Mouse (Mus musculus) kidney, embryonic 14.5 days (tissue): Measurements from ENCODE around the gene Rtbdn. TPM values are rescaled to one million over a fixed set of nuclear protein-coding genes. Genes with fewer than 3 reads are reported as not detected.

ENCODE experiments used
- ATAC-seq: fragments of 200-750 bp; cut with Nextera tagmentation; 2 replicates; pipeline ENCODE4 v1.8.0; 2017; ENCODE audit warnings: moderate number of reproducible peaks, mild to moderate bottlenecking, moderate TSS enrichment, moderate library complexity; ENCODE audit not compliant: low FRiP score, low TSS enrichment
- H3K27ac ChIP-seq: fragments of 300-500 bp; sonication (generic); 2 replicates; pipeline ENCODE4 v1.5.1; 2014; ENCODE audit warnings: low read depth, mild to moderate bottlenecking, low read length, moderate library complexity, mixed read lengths
- H3K27me3 ChIP-seq: fragments of 300-500 bp; sonication (generic); 2 replicates; pipeline ENCODE4 v1.6.1; 2014; ENCODE audit warnings: mild to moderate bottlenecking, low read length; ENCODE audit not compliant: control insufficient read depth, insufficient read depth
- H3K36me3 ChIP-seq: fragments of 300-500 bp; sonication (generic); 2 replicates; pipeline ENCODE4 v1.6.1; 2014; ENCODE audit warnings: low read length, mixed read lengths; ENCODE audit not compliant: control insufficient read depth, insufficient read depth
- H3K4me1 ChIP-seq: fragments of 300-500 bp; sonication (generic); 2 replicates; pipeline ENCODE4 v1.6.1; 2014; ENCODE audit warnings: low read length, mixed read lengths; ENCODE audit not compliant: control insufficient read depth, insufficient read depth
- H3K4me2 ChIP-seq: fragments of 300-500 bp; sonication (generic); replicated peaks from 2 replicates; pipeline ENCODE4 v1.6.1; 2014; ENCODE audit warnings: low read depth, mild to moderate bottlenecking, low read length
- H3K4me3 ChIP-seq: fragments of 300-500 bp; sonication (generic); 2 replicates; pipeline ENCODE4 v1.5.1; 2014; ENCODE audit warnings: mild to moderate bottlenecking, low read length
- H3K9ac ChIP-seq: fragments of 300-500 bp; sonication (generic); 2 replicates; pipeline ENCODE4 v1.6.1; 2014; ENCODE audit warnings: low read depth, mild to moderate bottlenecking, low read length, moderate library complexity
- H3K9me3 ChIP-seq: fragments of 300-500 bp; sonication (generic); 2 replicates; pipeline ENCODE4 v1.6.1; 2016; ENCODE audit warnings: low read length; ENCODE audit not compliant: control insufficient read depth
- WGBS: fragments of 180-500 bp; shearing (Covaris S2); extraction: QIAGEN DNeasy Blood & Tissue Kit; methylation state at CpG from one replicate; pipeline ENCODE4 v1.1.7; 2014; 5-methylcytosine and 5-hydroxymethylcytosine counted together
- polyA plus RNA-seq: library from polyadenylated mRNA; unstranded; fragments of >200 nt; fragmentation: Nextera tagmentation; extraction: Ambion mirVana; gene quantifications from 2 replicates; pipeline ENCODE4 v1.2.1, GENCODE M21; 2014

Rtbdn gene
- polyA plus RNA-seq, 1 experiment from 2014 or later = not detected

- Histone ChIP-seq H3K4me3 (peak overlapping the region; percentile 48), H3K4me1 (peaks cover 47% of the 10 kb centered on the region)
These were observed 39.0 kb downstream of the Rtbdn start for GRCm38 (mm10) chr8:84985684-84986378.

GRCm38 (mm10) chr8:84986379-84986945 lies 39.7 kb downstream of the Rtbdn start:
- H3K27me3 ChIP-seq = no peaks in the 10 kb centered on the region
- H3K4me3 ChIP-seq = peak overlapping the region; percentile 48
- H3K27ac ChIP-seq = peak overlapping the region; percentile 74
- no peak for ATAC-seq
- H3K4me2 ChIP-seq = peak overlapping the region; percentile 96
- H3K9me3 ChIP-seq = no peaks in the 10 kb centered on the region
- H3K9ac ChIP-seq = peak overlapping the region; percentile 58; the same call in 1 of the 2 replicates
- H3K4me1 ChIP-seq = peaks cover 41% of the 10 kb centered on the region
- WGBS = 38% methylated on average over 8 of the region's 8 CpGs
- H3K36me3 ChIP-seq = no peaks in the 10 kb centered on the region

More at GRCm38 (mm10) chr8:84985684-84986378, 39.0 kb downstream of the Rtbdn start:
- H3K9ac ChIP-seq = peak overlapping the region; percentile 58
- H3K9me3 ChIP-seq = no peaks in the 10 kb centered on the region
- peak overlapping the region; percentile 74 for H3K27ac ChIP-seq
- H3K4me2 ChIP-seq = peak overlapping the region; percentile 96
- no peaks in the 10 kb centered on the region for H3K36me3 ChIP-seq
- under 1% methylated on average over 52 of the region's 53 CpGs for WGBS
- H3K27me3 ChIP-seq = no peaks in the 10 kb centered on the region
- peak; percentile 46 for ATAC-seq

GRCm38 (mm10) chr8:84987388-84987787 lies 40.6 kb downstream of the Rtbdn start:
- H3K4me1 ChIP-seq = peaks cover 33% of the 10 kb centered on the region
- ATAC-seq = no peak
- no peaks in the 10 kb centered on the region for H3K36me3 ChIP-seq
- no peaks in the 10 kb centered on the region for H3K27me3 ChIP-seq
- no peaks in the 10 kb centered on the region for H3K9me3 ChIP-seq
- H3K27ac ChIP-seq = no peak overlapping the region
- no peak overlapping the region for H3K4me3 ChIP-seq
- H3K9ac ChIP-seq = no peak overlapping the region
- WGBS = 86% methylated on average over 5 of the region's 5 CpGs
- H3K4me2 ChIP-seq = no peak overlapping the region

GRCm38 (mm10) chr8:84987903-84988302 lies 41.1 kb downstream of the Rtbdn start:
- no peaks in the 10 kb centered on the region for H3K27me3 ChIP-seq
- H3K4me1 ChIP-seq = peaks cover 30% of the 10 kb centered on the region
- H3K27ac ChIP-seq = no peak overlapping the region
- no peak overlapping the region for H3K4me3 ChIP-seq
- no peaks in the 10 kb centered on the region for H3K9me3 ChIP-seq
- no peak overlapping the region for H3K9ac ChIP-seq
- no peak overlapping the region for H3K4me2 ChIP-seq
- WGBS = 64% methylated on average over 2 of the region's 2 CpGs
- H3K36me3 ChIP-seq = no peaks in the 10 kb centered on the region
- ATAC-seq = no peak

- Histone ChIP-seq H3K4me2 (peak overlapping the region; percentile 88), H3K4me1 (peaks cover 27% of the 10 kb centered on the region), H3K27me3 (no peaks in the 10 kb centered on the region), H3K36me3 (no peaks in the 10 kb centered on the region), H3K4me3 (peak overlapping the region; percentile 25), H3K9me3 (no peaks in the 10 kb centered on the region), H3K9ac (peak overlapping the region; percentile 37; the same call in 1 of the 2 replicates), H3K27ac (peak overlapping the region; percentile 47; the same call in 1 of the 2 replicates)
- ATAC-seq = no peak
- WGBS = 4% methylated on average over 15 of the region's 15 CpGs
These were observed 42.5 kb downstream of the Rtbdn start for GRCm38 (mm10) chr8:84989311-84989731.

- no peaks in the 10 kb centered on the region for H3K36me3 ChIP-seq
- peak; percentile 32 for ATAC-seq
- WGBS = under 1% methylated on average over 15 of the region's 15 CpGs
These were observed 43.0 kb downstream of the Rtbdn start for GRCm38 (mm10) chr8:84989810-84990209.

GRCm38 (mm10) chr8:84990349-84990748 lies 43.6 kb downstream of the Rtbdn start, which contains the start of gene Hook2:
TSS of gene Hook2 (plus strand) at chr8:84990603.
- no peaks in the 10 kb centered on the region for H3K9me3 ChIP-seq
- peaks cover 17% of the 10 kb centered on the region for H3K4me1 ChIP-seq
- H3K4me3 ChIP-seq = peak within 1 kb of the TSS; percentile 58
- WGBS = under 1% methylated on average over 22 of the region's 28 CpGs
- peak within 1 kb of the TSS; percentile 88 for H3K4me2 ChIP-seq
- ATAC-seq = peak; percentile 90
- peak within 1 kb of the TSS; percentile 70 for H3K27ac ChIP-seq
- peaks cover 7% of the 10 kb centered on the region; the same call in 1 of the 2 replicates for H3K27me3 ChIP-seq
- no peaks in the 10 kb centered on the region for H3K36me3 ChIP-seq
- H3K9ac ChIP-seq = peak within 1 kb of the TSS; percentile 67

More at GRCm38 (mm10) chr8:84989810-84990209, 43.0 kb downstream of the Rtbdn start:
- H3K9me3 ChIP-seq = no peaks in the 10 kb centered on the region
- peak overlapping the region; percentile 88 for H3K4me2 ChIP-seq
- peak overlapping the region; percentile 67 for H3K9ac ChIP-seq
- peaks cover 22% of the 10 kb centered on the region for H3K4me1 ChIP-seq
- peak overlapping the region; percentile 58 for H3K4me3 ChIP-seq
- H3K27ac ChIP-seq = peak overlapping the region; percentile 62; the same call in 1 of the 2 replicates
- peaks cover 1% of the 10 kb centered on the region; the same call in 1 of the 2 replicates for H3K27me3 ChIP-seq

- H3K27me3 ChIP-seq = peaks cover 7% of the 10 kb centered on the region; the same call in 1 of the 2 replicates
- WGBS = under 1% methylated on average over 15 of the region's 15 CpGs
- ATAC-seq = peak; percentile 75; the same call in 1 of the 2 replicates
These were observed 44.0 kb downstream of the Rtbdn start for GRCm38 (mm10) chr8:84990836-84991235.

More at GRCm38 (mm10) chr8:84990836-84991235, 44.0 kb downstream of the Rtbdn start:
- Histone ChIP-seq H3K4me2 (peak overlapping the region; percentile 88), H3K27ac (peak overlapping the region; percentile 70), H3K4me3 (peak overlapping the region; percentile 58), H3K4me1 (peaks cover 14% of the 10 kb centered on the region; the same call in 1 of the 2 replicates), H3K9ac (peak overlapping the region; percentile 67), H3K36me3 (no peaks in the 10 kb centered on the region), H3K9me3 (no peaks in the 10 kb centered on the region)
